Mouse (Mus musculus) liver, postnatal 0 days (tissue): Measurements from ENCODE around the gene Hist1h2bh. TPM values are rescaled to one million over a fixed set of nuclear protein-coding genes. Genes with fewer than 3 reads are reported as not detected.
"Not testable (repeated sequence)": the region's sequence is repeated elsewhere in the genome, so short reads cannot be mapped to it uniquely, and the experiment has no call there.

Experiments
- ATAC-seq: fragments of 200-750 bp; cut with Nextera tagmentation; 2 replicates; pipeline ENCODE4 v1.8.0; 2017; ENCODE audit warnings: mild to moderate bottlenecking, moderate library complexity
- DNase-seq: peaks from one replicate; pipeline ENCODE4 v3.0.0-alpha.2; 2016
- H3K27ac ChIP-seq: fragments of 300-500 bp; sonication (generic); 2 replicates; pipeline ENCODE4 v1.5.1; 2014; ENCODE audit warnings: antibody characterized with exemption, moderate library complexity, mild to moderate bottlenecking, low read depth
- H3K27me3 ChIP-seq: fragments of 300-500 bp; sonication (generic); 2 replicates; pipeline ENCODE4 v1.6.1; 2014; ENCODE audit warnings: low read length, control low read depth, mixed read lengths; ENCODE audit not compliant: insufficient read depth
- H3K36me3 ChIP-seq: fragments of 300-500 bp; sonication (generic); replicated peaks from 2 replicates; pipeline ENCODE4 v1.6.1; 2014; ENCODE audit warnings: mild to moderate bottlenecking, control low read depth, low read length, moderate library complexity, mixed read lengths; ENCODE audit not compliant: insufficient read depth
- H3K4me1 ChIP-seq: fragments of 300-500 bp; sonication (generic); 2 replicates; pipeline ENCODE4 v1.6.1; 2014; ENCODE audit warnings: antibody characterized with exemption, mild to moderate bottlenecking, control low read depth; ENCODE audit not compliant: insufficient read depth
- H3K4me2 ChIP-seq: fragments of 300-500 bp; sonication (generic); 2 replicates; pipeline ENCODE4 v1.6.1; 2014; ENCODE audit warnings: low read depth, mild to moderate bottlenecking, low read length, moderate library complexity, mixed read lengths
- H3K4me3 ChIP-seq: fragments of 300-500 bp; sonication (generic); 2 replicates; pipeline ENCODE4 v1.5.1; 2014; ENCODE audit warnings: low read depth, low read length
- H3K9ac ChIP-seq: fragments of 300-500 bp; sonication (generic); replicated peaks from 2 replicates; pipeline ENCODE4 v1.6.1; 2014; ENCODE audit warnings: mild to moderate bottlenecking, moderate library complexity
- H3K9me3 ChIP-seq: fragments of 300-500 bp; sonication (generic); 2 replicates; pipeline ENCODE4 v1.6.1; 2016; ENCODE audit warnings: mild to moderate bottlenecking, control low read depth, low read length, mixed read lengths
- CTCF ChIP-seq: sonication (generic); IDR thresholded peaks from 2 replicates; pipeline ENCODE4 v1.5.1; 2016; ENCODE audit warnings: antibody characterized with exemption, low read depth
- EP300 ChIP-seq: IDR thresholded peaks from 2 replicates; pipeline ENCODE4 v1.6.1; 2016; ENCODE audit warnings: antibody characterized with exemption, low read depth, mild to moderate bottlenecking
- WGBS: fragments of 180-500 bp; shearing (Covaris S2); extraction: QIAGEN DNeasy Blood & Tissue Kit; methylation state at CpG from one replicate; pipeline ENCODE4 v1.1.7; 2014; ENCODE audit not compliant: insufficient replicate concordance; 5-methylcytosine and 5-hydroxymethylcytosine counted together
- polyA plus RNA-seq: library from polyadenylated mRNA; unstranded; fragments of >200 nt; fragmentation: Nextera tagmentation; extraction: Ambion mirVana; gene quantifications from 2 replicates; pipeline ENCODE4 v1.2.1, GENCODE M21; 2015

Hist1h2bh gene
- polyA plus RNA-seq, 1 experiment from 2014 or later, result 0.58 TPM

DNA sequence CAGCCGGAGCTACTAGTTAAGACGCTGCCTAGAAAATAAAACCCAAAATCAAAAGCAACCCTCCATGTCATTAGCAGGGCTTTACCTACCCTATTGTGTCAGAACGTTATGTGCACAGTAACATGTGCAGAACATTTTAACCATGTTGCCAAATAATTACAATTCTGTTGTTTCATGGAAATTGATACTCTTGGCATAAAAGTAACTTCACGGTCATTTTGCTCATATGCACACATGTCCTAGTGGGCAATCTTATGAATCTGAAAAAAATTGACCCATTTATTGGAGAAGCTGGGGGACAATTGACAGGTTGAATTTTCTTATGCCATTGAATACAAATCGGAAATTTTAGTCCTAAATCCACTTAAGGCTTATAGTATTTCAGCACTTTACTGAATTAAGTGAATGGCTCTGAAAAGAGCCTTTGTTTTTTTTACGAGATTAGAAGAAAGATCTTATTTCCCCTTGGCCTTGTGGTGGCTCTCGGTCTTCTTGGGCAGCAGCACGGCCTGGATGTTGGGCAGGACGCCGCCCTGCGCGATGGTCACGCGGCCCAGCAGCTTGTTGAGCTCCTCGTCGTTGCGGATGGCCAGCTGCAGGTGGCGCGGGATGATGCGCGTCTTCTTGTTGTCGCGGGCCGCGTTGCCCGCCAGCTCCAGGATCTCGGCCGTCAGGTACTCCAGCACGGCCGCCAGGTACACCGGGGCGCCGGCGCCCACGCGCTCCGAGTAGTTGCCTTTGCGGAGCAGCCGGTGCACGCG, 27.2 kb upstream of the Hist1h2bh start:
- not testable (repeated sequence) for H3K36me3 ChIP-seq, H3K27me3 ChIP-seq, H3K4me1 ChIP-seq, H3K9me3 ChIP-seq, DNase-seq
- peak; percentile 26; the same call in 1 of the 2 replicates for TF ChIP-seq CTCF
- peak overlapping the region; percentile 98 for H3K27ac ChIP-seq
- peak overlapping the region; percentile 52 for H3K4me3 ChIP-seq
- H3K4me2 ChIP-seq, result peak overlapping the region; percentile 69
- WGBS, result 6% methylated on average over 13 of the region's 41 CpGs
- peak; percentile 17 for ATAC-seq
- H3K9ac ChIP-seq, result peak overlapping the region; percentile 80

DNA sequence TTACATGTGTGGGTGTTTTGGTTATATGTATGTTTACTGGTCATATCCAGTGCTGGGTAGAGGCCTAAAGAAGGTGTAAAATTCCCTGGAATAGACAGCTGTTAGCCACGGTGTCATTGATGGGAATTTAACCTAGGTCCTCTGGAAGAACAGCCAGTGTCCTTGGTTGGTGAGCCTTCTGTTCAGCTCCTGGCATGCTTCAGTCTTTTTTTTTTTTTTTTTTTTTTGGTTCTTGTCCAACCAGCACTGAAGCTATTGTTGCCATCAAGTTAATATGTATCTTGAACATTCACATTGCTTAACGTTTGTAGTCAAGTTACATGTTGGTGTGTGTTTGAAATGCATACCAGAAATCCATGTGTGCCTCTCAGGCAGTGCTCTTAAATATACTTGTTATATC, 21.3 kb upstream of the Hist1h2bh start:
- no peak for ATAC-seq
- Histone ChIP-seq H3K4me2 (no peak overlapping the region), H3K27me3 (no peaks in the 10 kb centered on the region), H3K36me3 (no peaks in the 10 kb centered on the region), H3K4me3 (no peak overlapping the region), H3K9me3 (no peaks in the 10 kb centered on the region), H3K9ac (no peak overlapping the region), H3K4me1 (peaks cover 7% of the 10 kb centered on the region), H3K27ac (no peak overlapping the region)
- DNase-seq, result no peak
- TF ChIP-seq CTCF, result no peak
- no peak for TF ChIP-seq EP300
- WGBS, result 76% methylated on average over 2 of the region's 2 CpGs

GRCm38 (mm10) chr13:23562699-23563462, 19.7 kb upstream of the Hist1h2bh start:
- peak overlapping the region; percentile 99 for H3K27ac ChIP-seq
- TF ChIP-seq EP300 (peak; percentile 73), CTCF (peak; percentile 69)
- no peaks in the 10 kb centered on the region for H3K27me3 ChIP-seq
- H3K9ac ChIP-seq, result peak overlapping the region; percentile 65
- no peak for DNase-seq
- ATAC-seq, result peak; percentile 30
- peak overlapping the region; percentile 43 for H3K4me3 ChIP-seq
- no peaks in the 10 kb centered on the region for H3K9me3 ChIP-seq
- H3K36me3 ChIP-seq, result no peaks in the 10 kb centered on the region
- WGBS, result 3% methylated on average over 18 of the region's 18 CpGs
- peaks cover 7% of the 10 kb centered on the region for H3K4me1 ChIP-seq
- H3K4me2 ChIP-seq, result peak overlapping the region; percentile 83

DNA sequence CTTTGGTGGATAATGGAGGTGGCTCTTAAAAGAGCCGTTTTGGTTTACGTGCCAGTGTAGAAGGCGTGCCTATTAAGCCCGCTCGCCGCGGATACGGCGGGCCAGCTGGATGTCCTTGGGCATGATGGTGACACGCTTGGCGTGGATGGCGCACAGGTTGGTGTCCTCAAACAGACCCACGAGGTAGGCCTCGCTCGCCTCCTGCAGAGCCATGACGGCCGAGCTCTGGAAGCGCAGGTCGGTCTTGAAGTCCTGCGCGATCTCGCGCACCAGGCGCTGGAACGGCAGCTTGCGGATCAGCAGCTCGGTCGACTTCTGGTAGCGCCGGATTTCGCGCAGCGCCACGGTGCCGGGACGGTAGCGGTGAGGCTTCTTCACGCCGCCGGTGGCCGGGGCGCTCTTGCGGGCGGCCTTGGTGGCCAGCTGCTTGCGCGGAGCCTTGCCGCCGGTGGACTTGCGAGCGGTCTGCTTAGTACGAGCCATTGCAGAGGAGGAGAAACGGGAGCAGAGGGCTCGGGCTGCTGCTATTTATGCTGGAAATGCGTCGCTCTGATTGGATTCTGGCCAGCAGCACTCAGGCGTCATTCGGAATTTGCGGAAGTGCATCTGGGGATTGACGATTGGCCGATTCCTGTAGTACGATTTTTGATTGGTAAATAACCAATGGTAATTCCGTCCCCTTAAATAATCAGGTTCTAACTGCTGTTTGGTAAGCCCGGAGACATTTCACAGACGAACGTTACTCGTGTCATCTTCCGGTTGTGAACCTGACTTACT, 18.9 kb upstream of the Hist1h2bh start, which contains the start of gene Hist1h3e:
Hist1h3e (minus strand) TSS at position 487 of the 777 bp plus-strand sequence.
- Histone ChIP-seq H3K27ac (peak within 1 kb of the TSS; percentile 99), H3K9ac (peak within 1 kb of the TSS; percentile 72), H3K4me2 (peak within 1 kb of the TSS; percentile 83), H3K4me3 (peak within 1 kb of the TSS; percentile 43)
- TF ChIP-seq EP300, result peak; percentile 80; the same call in 1 of the 2 replicates
- H3K9me3 ChIP-seq, H3K27me3 ChIP-seq, H3K4me1 ChIP-seq, H3K36me3 ChIP-seq: not testable (repeated sequence)
- DNase-seq (peak; percentile 95), ATAC-seq (peak; percentile 91)
- under 1% methylated on average over 48 of the region's 67 CpGs for WGBS

DNA sequence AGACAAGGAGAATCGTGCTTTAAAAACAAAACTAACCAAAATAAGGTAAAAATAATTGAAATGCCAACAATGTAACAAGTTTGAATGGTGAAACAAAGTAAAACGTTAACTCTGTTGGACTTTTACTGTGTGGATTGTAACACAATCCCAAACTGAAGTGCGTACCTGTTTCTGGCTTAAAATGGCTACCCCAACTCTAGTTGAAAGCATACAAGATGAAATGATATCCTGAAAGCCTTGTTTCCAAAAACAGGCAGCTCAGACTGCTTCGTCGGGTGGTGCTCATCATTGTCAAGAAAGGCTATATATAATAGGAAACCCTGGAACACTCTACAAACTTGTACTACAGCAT, 18.3 kb upstream of the Hist1h2bh start:
- H3K27me3 ChIP-seq, H3K36me3 ChIP-seq, H3K9me3 ChIP-seq, H3K4me1 ChIP-seq, DNase-seq: not testable (repeated sequence)
- Histone ChIP-seq H3K27ac (peak overlapping the region; percentile 99), H3K4me2 (peak overlapping the region; percentile 83; the same call in 1 of the 2 replicates), H3K9ac (peak overlapping the region; percentile 72), H3K4me3 (peak overlapping the region; percentile 43)
- 0% methylated on average over 2 of the region's 5 CpGs for whole genome bisulfite sequencing
- ATAC-seq, result peak; percentile 0; the same call in 1 of the 2 replicates

- Histone ChIP-seq H3K9ac (peak overlapping the region; percentile 39), H3K27ac (peak overlapping the region; percentile 46), H3K4me2 (peak overlapping the region; percentile 55)
- H3K9me3 ChIP-seq, H3K4me1 ChIP-seq, ATAC-seq, H3K36me3 ChIP-seq, H3K27me3 ChIP-seq, H3K4me3 ChIP-seq, DNase-seq: not testable (repeated sequence)
- 35% methylated on average over 2 of the region's 2 CpGs for whole genome bisulfite sequencing
These were observed 17.5 kb upstream of the Hist1h2bh start for GRCm38 (mm10) chr13:23560699-23561098.
